Mouse (Mus musculus): ENCODE data around the gene Gm20449.
A peak's percentile ranks its signal among the peaks of the same experiment; 100 is the strongest.
"Not testable (repeated sequence)": the region's sequence is repeated elsewhere in the genome, so short reads cannot be mapped to it uniquely, and the experiment has no call there.

Gene Gm20449

DNA sequence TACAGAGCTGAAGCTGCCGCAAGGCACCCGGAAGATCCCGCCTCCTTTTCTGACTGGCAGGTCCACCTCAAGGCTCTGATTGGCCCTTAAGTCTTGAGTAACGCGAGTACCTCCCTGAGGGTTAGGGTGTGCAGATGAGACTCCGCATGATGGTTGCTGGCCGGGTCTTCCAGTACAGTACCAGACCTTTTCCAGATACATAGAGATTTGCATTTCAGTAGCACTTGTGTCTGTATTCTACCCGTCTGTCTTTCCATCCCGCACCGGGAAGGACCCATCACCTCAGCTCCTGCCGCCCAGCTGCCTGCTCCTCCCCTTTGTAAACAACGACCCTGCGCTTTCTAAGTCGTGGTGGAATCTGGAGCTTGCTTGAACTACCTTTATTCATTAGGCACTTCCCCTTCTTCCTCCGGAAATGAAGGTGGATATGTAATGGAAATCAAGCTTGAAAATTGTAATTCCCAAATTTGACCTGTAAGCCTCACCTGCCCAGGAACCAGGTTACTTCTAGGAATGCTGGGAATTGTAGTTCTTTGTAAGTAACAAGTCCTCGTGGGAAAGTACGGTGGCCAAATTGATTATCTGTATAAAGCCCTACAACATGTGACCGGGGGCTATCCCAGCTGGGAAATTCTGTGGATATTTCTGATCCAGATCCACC lies at the start of gene Gm20449, which contains the start of gene AW146154:
TSS of gene Gm20449 (minus strand) at position 29 of the 661 bp plus-strand sequence.
TSS of gene AW146154 (minus strand) at position 502 of the 661 bp plus-strand sequence.
- peak; percentile 97 for DNase-seq

DNA sequence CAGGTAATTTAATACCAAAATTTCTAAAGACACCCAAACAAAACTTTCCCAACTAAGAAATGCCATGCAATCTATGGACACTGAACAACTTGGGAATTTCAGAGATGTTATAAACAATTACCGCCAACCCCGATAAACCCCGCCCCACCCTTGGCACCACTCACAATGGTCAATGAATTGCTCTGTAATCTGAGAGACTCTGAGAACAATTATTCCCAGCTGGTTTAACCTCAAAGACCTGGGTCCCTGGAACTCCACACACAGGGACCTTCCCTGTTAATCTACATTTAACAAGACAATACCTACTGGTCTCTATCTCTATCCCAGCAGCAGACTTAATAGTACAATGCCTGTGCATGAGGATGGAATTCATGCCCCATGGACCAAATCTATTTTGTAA lies 13.5 kb upstream of the Gm20449 start:
- DNase-seq, result no peak

DNA sequence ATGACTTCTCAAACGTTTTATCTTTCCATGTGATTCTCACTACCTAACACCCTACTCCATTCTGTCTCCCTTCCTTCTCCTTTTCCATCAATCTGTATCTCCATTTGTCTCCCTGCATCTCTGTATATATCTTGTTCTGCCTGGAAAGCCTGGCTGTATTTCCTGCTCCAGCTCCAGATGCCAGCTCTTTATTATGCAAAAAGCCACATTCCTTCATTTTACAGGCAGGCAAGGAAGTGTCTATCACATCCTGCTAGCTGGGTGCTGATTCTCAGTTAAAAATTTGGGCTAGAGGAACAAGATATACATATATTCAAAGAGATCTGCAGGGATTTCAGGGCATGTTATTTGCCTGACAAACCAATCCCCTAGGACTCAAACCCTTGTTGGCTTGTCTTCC lies 13.0 kb upstream of the Gm20449 start:
- no peak for DNase-seq

DNA sequence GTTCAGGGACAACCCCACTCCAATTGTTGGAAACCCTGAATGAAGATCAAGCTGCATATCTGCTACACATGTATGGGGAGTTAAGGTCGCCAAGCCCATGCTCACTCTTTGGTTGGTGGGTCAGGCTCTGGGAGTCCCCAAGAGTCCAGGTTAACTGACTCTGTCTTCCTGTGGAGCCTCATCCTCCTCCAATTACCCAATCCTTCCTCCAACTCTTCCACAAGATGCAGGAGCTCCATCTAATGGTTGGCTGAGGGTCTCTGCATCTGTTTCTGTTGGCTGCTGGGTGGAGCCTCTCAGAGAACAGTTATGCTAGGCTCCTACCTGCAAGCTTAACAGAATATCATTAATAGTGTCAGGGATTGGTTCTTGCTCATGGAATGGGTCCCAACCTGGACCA lies 3.2 kb upstream of the Gm20449 start:
- DNase-seq, result peak; percentile 37

DNA sequence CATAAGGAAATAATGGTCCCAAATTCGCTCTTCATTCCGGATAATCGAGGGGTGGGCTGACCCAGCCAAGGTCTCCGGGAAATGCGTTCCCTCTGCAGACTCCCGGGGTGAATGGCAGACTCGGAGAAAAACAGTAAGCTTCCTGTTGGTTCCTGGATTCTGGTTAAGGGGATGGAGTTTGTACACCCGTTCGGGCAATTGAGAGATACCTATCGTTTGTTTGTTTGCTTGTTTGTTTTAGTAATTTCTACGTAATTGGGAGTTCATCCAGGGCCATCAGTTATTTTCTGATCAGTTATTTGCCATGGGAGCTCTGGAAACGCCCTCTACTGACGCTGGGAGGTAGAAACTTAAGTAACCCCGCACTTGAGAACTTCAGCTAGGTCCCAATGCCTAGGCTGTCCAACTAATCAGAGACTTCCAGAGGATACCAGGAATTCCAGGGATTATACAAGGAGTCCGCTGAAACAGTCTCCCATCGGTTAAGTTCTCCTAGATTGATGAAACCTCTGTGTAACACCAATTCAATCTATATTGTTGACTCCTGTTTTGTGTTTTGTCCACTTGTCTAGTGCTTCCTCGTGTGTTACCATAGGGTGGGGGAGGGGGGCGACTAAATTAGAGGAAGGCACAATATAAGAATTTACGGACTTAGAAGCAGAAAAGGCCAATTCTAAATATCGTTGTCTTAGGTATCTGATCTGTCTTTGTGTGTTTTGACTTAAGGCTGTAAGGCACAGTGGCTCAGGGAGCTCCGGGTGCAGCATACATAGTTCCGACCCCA lies 1.1 kb upstream of the Gm20449 start:
- peak; percentile 69 for DNase-seq

DNA sequence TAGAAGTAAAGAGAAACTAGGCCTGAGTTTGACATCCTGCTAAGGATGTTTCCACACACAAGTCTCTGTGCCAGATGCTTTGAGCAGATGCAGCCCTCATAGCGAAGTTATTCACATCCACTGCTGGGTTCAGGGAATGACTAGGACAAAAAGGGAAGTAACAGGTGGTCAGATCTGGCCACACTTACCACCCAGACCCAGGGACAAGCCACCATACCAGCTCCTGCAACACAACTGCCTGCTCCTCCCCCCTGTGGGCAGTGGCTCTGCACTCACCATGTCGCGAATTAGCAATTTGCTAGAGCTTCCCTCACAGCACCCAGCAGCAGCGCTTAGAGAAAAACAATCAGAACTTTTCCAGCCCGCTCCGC lies 214 bp downstream of the Gm20449 start:
- DNase-seq, result not testable (repeated sequence)

DNA sequence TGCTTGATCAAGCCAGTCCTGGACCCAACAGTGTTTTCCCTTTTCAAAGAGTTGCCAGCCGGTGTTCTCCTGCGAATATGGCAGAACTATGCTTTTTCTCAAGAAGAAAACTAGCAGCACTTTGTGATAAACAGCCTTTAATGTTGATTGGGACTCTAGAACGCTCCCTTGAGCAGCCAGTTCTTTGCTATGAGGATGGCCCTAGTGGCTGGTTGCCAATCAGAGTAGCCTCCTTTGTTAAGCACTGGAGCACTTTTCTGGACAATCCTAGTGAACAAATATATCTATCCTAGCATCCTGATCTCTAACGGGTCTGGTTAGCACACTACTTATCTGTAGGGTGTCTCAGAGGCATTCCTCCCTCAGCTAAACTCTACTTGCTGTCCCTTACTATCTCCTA lies 753 bp downstream of the Gm20449 start:
- peak; percentile 46 for DNase-seq

DNA sequence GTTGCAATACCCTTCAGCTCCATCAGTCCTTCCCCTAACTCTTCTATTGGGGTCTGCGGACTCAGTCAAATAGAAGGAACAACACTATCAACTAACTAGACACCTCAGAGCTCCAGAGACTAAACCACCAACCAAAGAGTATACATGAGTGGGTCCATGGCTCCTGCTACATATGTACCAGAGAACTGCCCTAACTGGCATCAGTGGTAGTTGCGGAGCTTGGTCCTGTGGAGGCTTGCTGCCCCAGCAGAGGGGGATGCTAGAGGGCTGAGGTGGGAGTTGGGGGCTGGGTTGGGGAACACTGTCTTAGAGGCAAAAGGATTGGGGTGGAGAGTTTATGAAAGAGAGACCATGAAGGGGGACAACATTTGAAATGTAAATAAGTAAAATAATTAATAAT lies 1.3 kb downstream of the Gm20449 start:
- DNase-seq, result peak; percentile 56

DNA sequence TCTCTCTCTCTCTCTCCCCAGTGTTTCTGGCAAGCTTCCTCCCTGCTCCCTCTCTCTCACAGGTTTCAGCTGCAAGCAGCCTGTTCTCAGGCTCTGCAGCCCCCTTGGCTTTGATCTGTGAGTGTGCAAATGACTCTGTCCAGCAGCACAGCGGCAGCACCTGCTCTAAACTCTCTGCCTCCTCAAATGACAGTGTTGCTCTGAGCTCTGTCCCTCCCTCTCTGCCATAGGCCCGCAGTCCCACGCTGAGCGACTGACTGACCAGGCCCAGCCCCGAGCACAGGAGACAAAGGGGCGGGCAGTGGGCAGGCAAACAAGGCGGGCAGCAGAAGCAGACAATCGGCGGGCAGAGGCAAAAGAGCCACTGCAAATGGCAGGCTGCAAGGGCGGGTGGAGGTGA lies 47.4 kb downstream of the Gm20449 start:
- no peak for DNase-seq

DNA sequence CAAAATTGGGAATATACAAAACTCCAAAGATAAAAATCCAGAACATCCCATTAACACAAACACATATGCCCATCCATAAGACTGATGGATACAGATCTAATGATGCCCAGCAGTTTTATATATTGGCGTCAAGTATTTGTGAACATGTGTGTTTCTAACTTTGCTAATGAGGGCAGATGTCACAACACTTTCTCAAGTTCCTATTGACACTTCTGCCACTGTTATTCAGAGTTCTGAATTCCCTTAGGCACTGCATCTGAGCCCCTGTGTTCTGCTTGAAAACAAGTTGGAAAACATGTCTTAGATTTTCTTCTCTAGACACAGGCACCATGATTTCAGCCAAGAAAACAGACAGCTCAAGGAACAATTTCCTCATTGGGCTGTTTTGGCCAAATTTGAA lies 50.6 kb downstream of the Gm20449 start, which contains the start of gene Vmn2r57:
TSS of gene Vmn2r57 (minus strand) at position 101 of the 400 bp plus-strand sequence.
- not testable (repeated sequence) for DNase-seq

DNA sequence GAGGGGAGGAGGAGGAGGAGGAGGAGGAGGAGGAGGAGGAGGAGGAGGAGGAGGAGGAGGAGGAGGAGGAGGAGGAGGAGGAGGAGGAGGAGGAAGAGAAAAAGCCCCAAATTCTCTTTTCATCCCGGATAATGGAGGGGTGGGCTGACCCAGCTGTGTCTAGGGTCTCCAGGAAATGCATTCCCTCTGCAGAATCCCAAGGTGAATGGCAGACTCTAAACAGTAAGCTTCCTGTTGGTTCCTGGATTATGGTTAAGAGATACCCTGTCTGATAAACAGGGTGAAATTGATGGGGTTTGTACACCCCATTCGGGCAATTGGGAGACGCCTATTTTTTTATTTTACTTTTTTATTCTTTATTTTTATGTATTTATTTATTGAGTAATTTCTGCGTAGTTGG lies 105.1 kb downstream of the Gm20449 start:
- peak; percentile 32 for DNase-seq

DNA sequence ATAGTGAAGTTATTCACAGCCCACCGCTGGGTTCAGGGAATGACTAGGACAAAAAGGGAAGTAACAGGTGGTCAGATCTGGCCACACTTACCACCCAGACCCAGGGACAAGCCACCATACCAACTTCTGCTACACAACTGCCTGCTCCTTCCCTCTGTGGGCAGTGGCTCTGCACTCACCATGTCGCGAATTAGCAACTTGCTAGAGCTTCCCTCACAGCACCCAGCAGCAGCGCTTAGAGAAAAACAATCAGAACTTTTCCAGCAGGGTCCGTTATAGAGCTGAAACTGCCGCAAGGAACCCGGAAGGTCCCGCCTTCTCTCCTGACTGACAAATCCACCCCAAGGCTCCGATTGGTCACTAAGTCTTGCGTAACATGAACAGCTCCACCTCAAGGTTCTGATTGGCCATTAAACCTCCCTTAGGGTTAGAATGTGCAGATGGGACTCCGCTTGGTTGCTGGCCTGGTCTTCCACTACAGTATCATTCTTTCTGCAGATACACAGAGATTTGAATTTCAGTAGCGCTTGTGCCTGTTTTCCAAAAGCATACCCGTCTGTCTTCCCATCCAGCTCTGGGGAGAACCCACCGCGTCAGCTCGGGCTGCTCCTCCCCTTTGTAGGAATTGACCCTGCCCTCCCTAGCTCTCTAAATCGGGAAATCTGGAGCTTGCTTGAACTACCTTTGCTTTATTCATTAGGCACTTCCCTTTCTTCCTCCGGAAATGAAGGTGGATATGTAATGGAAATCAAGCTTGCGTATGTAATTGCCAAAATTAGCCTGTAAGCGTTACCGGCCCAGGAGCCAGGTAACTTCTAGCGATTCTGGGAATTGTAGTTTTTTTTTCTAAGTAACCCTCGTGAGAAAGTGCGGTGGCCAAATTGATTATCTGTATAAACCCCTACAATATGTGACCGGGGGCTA lies 105.9 kb downstream of the Gm20449 start, which contains the start of gene AI987944:
TSS of gene AI987944 (minus strand) at position 332 of the 924 bp plus-strand sequence.
- DNase-seq, result peak; percentile 83
